Mouse (Mus musculus): ENCODE results near the gene Aqp3. TPM values are rescaled to one million over a fixed set of nuclear protein-coding genes. Genes with fewer than 3 reads are reported as not detected.
A peak's percentile ranks its signal among the peaks of the same experiment; 100 is the strongest.

The Aqp3 gene
- polyA plus RNA-seq, 1 experiment from 2014 or later: 0.30 TPM

GRCm38 (mm10) chr4:41074461-41074860 is 23.5 kb downstream of the Aqp3 start:
- Histone ChIP-seq H3K4me1 (replicated peaks) (no peaks in the 10 kb centered on the region), H3K27me3 (no peaks in the 10 kb centered on the region), H3K9ac (no peak overlapping the region), H3K9me3 (no peaks in the 10 kb centered on the region), H3K4me3 (no peak overlapping the region), H3K36me3 (no peaks in the 10 kb centered on the region), H3K27ac (replicated peaks) (no peak overlapping the region), H3K4me2 (no peak overlapping the region)
- ATAC-seq (ENCODE audit: low FRiP score, low read depth): no peak
- WGBS: 75% methylated on average over 6 of the region's 6 CpGs

- H3K9me3 ChIP-seq: no peaks in the 10 kb centered on the region
- no peak overlapping the region for H3K4me2 ChIP-seq
- H3K9ac ChIP-seq: no peak overlapping the region
- no peak for ATAC-seq (ENCODE audit: low FRiP score, low read depth)
- H3K27ac ChIP-seq (replicated peaks): no peak overlapping the region
- no peaks in the 10 kb centered on the region for H3K27me3 ChIP-seq
- H3K4me1 ChIP-seq (replicated peaks): no peaks in the 10 kb centered on the region
- WGBS: 82% methylated on average over 12 of the region's 12 CpGs
- H3K4me3 ChIP-seq: no peak overlapping the region
- no peaks in the 10 kb centered on the region for H3K36me3 ChIP-seq
Measured at GRCm38 (mm10) chr4:41073008-41073817, 24.8 kb downstream of the Aqp3 start.

GRCm38 (mm10) chr4:41071500-41072429 is 26.2 kb downstream of the Aqp3 start:
- 67% methylated on average over 14 of the region's 14 CpGs for WGBS
- Histone ChIP-seq H3K4me1 (replicated peaks) (no peaks in the 10 kb centered on the region), H3K4me3 (no peak overlapping the region), H3K36me3 (no peaks in the 10 kb centered on the region), H3K27me3 (no peaks in the 10 kb centered on the region), H3K9ac (no peak overlapping the region), H3K4me2 (no peak overlapping the region), H3K27ac (replicated peaks) (no peak overlapping the region), H3K9me3 (no peaks in the 10 kb centered on the region)
- peak; percentile 45; the same call in 1 of the 2 replicates for ATAC-seq (ENCODE audit: low FRiP score, low read depth)

GRCm38 (mm10) chr4:41065196-41065595 is 32.8 kb downstream of the Aqp3 start:
- no peak overlapping the region for H3K27ac ChIP-seq (replicated peaks)
- no peaks in the 10 kb centered on the region for H3K9me3 ChIP-seq
- WGBS: 88% methylated on average over 4 of the region's 4 CpGs
- no peak overlapping the region for H3K4me2 ChIP-seq
- no peak overlapping the region for H3K9ac ChIP-seq
- H3K27me3 ChIP-seq: no peaks in the 10 kb centered on the region
- no peak for ATAC-seq (ENCODE audit: low FRiP score, low read depth)
- no peak overlapping the region for H3K4me3 ChIP-seq
- H3K36me3 ChIP-seq: no peaks in the 10 kb centered on the region
- H3K4me1 ChIP-seq (replicated peaks): no peaks in the 10 kb centered on the region

- H3K9me3 ChIP-seq: no peaks in the 10 kb centered on the region
- WGBS: 28% methylated on average over 16 of the region's 16 CpGs
- H3K27me3 ChIP-seq: no peaks in the 10 kb centered on the region
- no peaks in the 10 kb centered on the region for H3K4me1 ChIP-seq (replicated peaks)
- ATAC-seq (ENCODE audit: low FRiP score, low read depth): no peak
- no peak overlapping the region for H3K4me3 ChIP-seq
- no peak overlapping the region for H3K27ac ChIP-seq (replicated peaks)
- no peak overlapping the region for H3K9ac ChIP-seq
- H3K36me3 ChIP-seq: no peaks in the 10 kb centered on the region
- no peak overlapping the region for H3K4me2 ChIP-seq
Measured at GRCm38 (mm10) chr4:41063894-41064673, 33.9 kb downstream of the Aqp3 start.

- H3K4me2 ChIP-seq: no peak overlapping the region
- no peak overlapping the region for H3K4me3 ChIP-seq
- H3K9me3 ChIP-seq: no peaks in the 10 kb centered on the region
- 58% methylated on average over 3 of the region's 3 CpGs for WGBS
- H3K4me1 ChIP-seq (replicated peaks): no peaks in the 10 kb centered on the region
- H3K9ac ChIP-seq: no peak overlapping the region
- no peak for ATAC-seq (ENCODE audit: low FRiP score, low read depth)
- H3K36me3 ChIP-seq: no peaks in the 10 kb centered on the region
- H3K27ac ChIP-seq (replicated peaks): no peak overlapping the region
- no peaks in the 10 kb centered on the region for H3K27me3 ChIP-seq
Measured at GRCm38 (mm10) chr4:41063351-41063750, 34.6 kb downstream of the Aqp3 start.

- Histone ChIP-seq H3K27ac (replicated peaks) (no peak overlapping the region), H3K4me1 (replicated peaks) (no peaks in the 10 kb centered on the region), H3K4me3 (no peak overlapping the region), H3K36me3 (no peaks in the 10 kb centered on the region), H3K4me2 (no peak overlapping the region), H3K9ac (no peak overlapping the region), H3K27me3 (no peaks in the 10 kb centered on the region), H3K9me3 (no peaks in the 10 kb centered on the region)
- ATAC-seq (ENCODE audit: low FRiP score, low read depth): no peak
- WGBS: 72% methylated on average over 6 of the region's 9 CpGs
Measured at GRCm38 (mm10) chr4:41057361-41057760, 40.6 kb downstream of the Aqp3 start.

- H3K4me1 ChIP-seq (replicated peaks): no peaks in the 10 kb centered on the region
- H3K9me3 ChIP-seq: no peaks in the 10 kb centered on the region
- no peak overlapping the region for H3K4me2 ChIP-seq
- H3K36me3 ChIP-seq: no peaks in the 10 kb centered on the region
- no peak for ATAC-seq (ENCODE audit: low FRiP score, low read depth)
- 73% methylated on average over 7 of the region's 7 CpGs for WGBS
- H3K27ac ChIP-seq (replicated peaks): no peak overlapping the region
- no peak overlapping the region for H3K9ac ChIP-seq
- no peak overlapping the region for H3K4me3 ChIP-seq
- H3K27me3 ChIP-seq: no peaks in the 10 kb centered on the region
Measured at GRCm38 (mm10) chr4:41056742-41057332, 41.1 kb downstream of the Aqp3 start.

- no peak overlapping the region for H3K9ac ChIP-seq
- no peak overlapping the region for H3K27ac ChIP-seq (replicated peaks)
- H3K4me3 ChIP-seq: no peak overlapping the region
- no peaks in the 10 kb centered on the region for H3K27me3 ChIP-seq
- no peaks in the 10 kb centered on the region for H3K9me3 ChIP-seq
- no peaks in the 10 kb centered on the region for H3K36me3 ChIP-seq
- WGBS: 46% methylated on average over 1 of the region's 1 CpGs
- ATAC-seq (ENCODE audit: low FRiP score, low read depth): no peak
- H3K4me2 ChIP-seq: no peak overlapping the region
- H3K4me1 ChIP-seq (replicated peaks): no peaks in the 10 kb centered on the region
Measured at GRCm38 (mm10) chr4:41056253-41056652, 41.7 kb downstream of the Aqp3 start.

GRCm38 (mm10) chr4:41055111-41055510 is 42.9 kb downstream of the Aqp3 start:
- H3K27me3 ChIP-seq: no peaks in the 10 kb centered on the region
- no peak overlapping the region for H3K4me2 ChIP-seq
- H3K9ac ChIP-seq: no peak overlapping the region
- H3K9me3 ChIP-seq: no peaks in the 10 kb centered on the region
- 92% methylated on average over 13 of the region's 13 CpGs for WGBS
- no peak for ATAC-seq (ENCODE audit: low FRiP score, low read depth)
- H3K27ac ChIP-seq (replicated peaks): no peak overlapping the region
- peaks cover 4% of the 10 kb centered on the region; the same call in 1 of the 2 replicates for H3K4me1 ChIP-seq (replicated peaks)
- H3K36me3 ChIP-seq: no peaks in the 10 kb centered on the region
- H3K4me3 ChIP-seq: no peak overlapping the region

GRCm38 (mm10) chr4:41051781-41052180 is 46.2 kb downstream of the Aqp3 start:
- ATAC-seq (ENCODE audit: low FRiP score, low read depth): no peak
- H3K4me3 ChIP-seq: no peak overlapping the region
- H3K9ac ChIP-seq: no peak overlapping the region
- H3K4me2 ChIP-seq: no peak overlapping the region
- WGBS: 81% methylated on average over 7 of the region's 7 CpGs
- no peaks in the 10 kb centered on the region for H3K9me3 ChIP-seq
- no peaks in the 10 kb centered on the region for H3K27me3 ChIP-seq
- H3K4me1 ChIP-seq (replicated peaks): peaks cover 4% of the 10 kb centered on the region; the same call in 1 of the 2 replicates
- no peak overlapping the region for H3K27ac ChIP-seq (replicated peaks)
- no peaks in the 10 kb centered on the region for H3K36me3 ChIP-seq

Data from hindbrain, embryonic 15.5 days (tissue).